22 mouse cellular contexts compared by ENCODE assay signal in the genomic region with DNA sequence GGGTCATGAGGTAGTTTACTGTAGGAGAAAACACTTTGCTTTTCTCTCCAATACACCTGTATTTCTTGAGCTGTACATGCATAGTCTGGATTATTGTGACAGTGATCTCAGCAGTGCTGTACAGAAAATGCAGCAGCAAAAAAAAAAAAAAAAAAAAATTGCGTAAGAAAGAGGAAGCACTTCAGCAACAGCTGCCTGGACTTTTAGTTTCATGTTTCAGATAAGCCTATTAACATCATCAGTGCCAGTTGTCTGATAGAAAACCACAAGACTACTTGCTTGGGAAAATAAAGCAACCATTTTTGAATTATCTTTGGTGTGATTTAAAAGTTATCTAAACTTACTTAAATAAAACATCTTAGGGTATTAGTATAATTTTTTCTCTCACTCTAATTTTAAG.
"Had no signal": no experiment of that assay in that cellular context is flagged by ENCODE, and none has a peak within 500 bp of the region (broad histone marks: within the 10 kb centered on the region; RNA-seq: fewer than 3 reads in every experiment).

No protein-coding gene starts in this region.

- H3K4me2 ChIP-seq: limb, embryonic 13.5 days; liver, embryonic 12.5 days; liver, embryonic 15.5 days; lung, embryonic 15.5 days; midbrain, embryonic 11.5 days; neural tube, embryonic 12.5 days; neural tube, embryonic 15.5 days had no signal

- H3K4me1 ChIP-seq: limb, embryonic 10.5 days; limb, embryonic 13.5 days; liver, embryonic 12.5 days; liver, embryonic 15.5 days; lung, embryonic 15.5 days; neural tube, embryonic 12.5 days; neural tube, embryonic 15.5 days had no signal

- DNase-seq: kidney, adult 18-20 months; kidney, postnatal 25 days; layer of hippocampus, adult 9-11 months; liver; lung, adult 18-20 months; lung, postnatal 10 days; lung, postnatal 36 days; midbrain, embryonic 14.5 days; right cerebral cortex, adult 18-20 months; right cerebral cortex, postnatal 14 days; thymus, adult 18-20 months; thymus, postnatal 4 days had no signal

- H3K27me3 ChIP-seq: limb, embryonic 13.5 days; liver, embryonic 12.5 days; liver, embryonic 15.5 days; lung, embryonic 15.5 days; neural tube, embryonic 12.5 days; neural tube, embryonic 15.5 days had no signal

- H3K4me3 ChIP-seq: layer of hippocampus, adult 2 months; limb, embryonic 10.5 days; limb, embryonic 13.5 days; liver, embryonic 12.5 days; liver, embryonic 15.5 days; lung, embryonic 15.5 days; neural tube, embryonic 12.5 days; neural tube, embryonic 15.5 days had no signal

- H3K27ac ChIP-seq: kidney, postnatal 0 days; layer of hippocampus, adult 2 months; limb, embryonic 10.5 days; limb, embryonic 13.5 days; liver, embryonic 12.5 days; liver, embryonic 15.5 days; lung, embryonic 15.5 days; neural tube, embryonic 12.5 days; neural tube, embryonic 15.5 days had no signal

- H3K36me3 ChIP-seq: limb, embryonic 10.5 days; limb, embryonic 13.5 days; liver, embryonic 12.5 days; liver, embryonic 15.5 days; lung, embryonic 15.5 days; neural tube, embryonic 12.5 days; neural tube, embryonic 15.5 days had no signal

- H3K9ac ChIP-seq: limb, embryonic 13.5 days; liver, embryonic 12.5 days; liver, embryonic 15.5 days; lung, embryonic 15.5 days; neural tube, embryonic 12.5 days; neural tube, embryonic 15.5 days had no signal

- ATAC-seq: liver, embryonic 12.5 days had no signal

- H3K9me3 ChIP-seq: limb, embryonic 10.5 days; limb, embryonic 13.5 days; liver, embryonic 12.5 days; liver, embryonic 15.5 days; lung, embryonic 15.5 days; neural tube, embryonic 12.5 days; neural tube, embryonic 15.5 days had no signal
